Mouse (Mus musculus) hindbrain, embryonic 16.5 days (tissue): ENCODE data around the gene Irak3. TPM values are rescaled to one million over a fixed set of nuclear protein-coding genes. Genes with fewer than 3 reads are reported as not detected.
"Not testable (repeated sequence)": the region's sequence is repeated elsewhere in the genome, so short reads cannot be mapped to it uniquely, and the experiment has no call there.

Experiments used
- ATAC-seq: fragments of 200-750 bp; cut with Nextera tagmentation; 2 replicates; pipeline ENCODE4 v1.8.0; 2017; ENCODE audit warnings: moderate TSS enrichment, moderate library complexity
- H3K27ac ChIP-seq: fragments of 300-500 bp; sonication (generic); 2 replicates; pipeline ENCODE4 v1.5.1; 2014; ENCODE audit warnings: low read depth, mild to moderate bottlenecking, control low read depth, low read length, moderate library complexity
- H3K27me3 ChIP-seq: fragments of 300-500 bp; sonication (generic); replicated peaks from 2 replicates; pipeline ENCODE4 v1.6.1; 2014; ENCODE audit warnings: low read length; ENCODE audit not compliant: control insufficient read depth, insufficient read depth
- H3K36me3 ChIP-seq: fragments of 300-500 bp; sonication (generic); 2 replicates; pipeline ENCODE4 v1.6.1; 2014; ENCODE audit warnings: mild to moderate bottlenecking, low read length, moderate library complexity, mixed read lengths; ENCODE audit not compliant: control insufficient read depth, insufficient read depth
- H3K4me1 ChIP-seq: fragments of 300-500 bp; sonication (generic); 2 replicates; pipeline ENCODE4 v1.6.1; 2014; ENCODE audit warnings: low read depth, low read length; ENCODE audit not compliant: control insufficient read depth, insufficient read depth
- H3K4me2 ChIP-seq: fragments of 300-500 bp; sonication (generic); 2 replicates; pipeline ENCODE4 v1.6.1; 2014; ENCODE audit warnings: mild to moderate bottlenecking, low read length, control low read depth, moderate library complexity
- H3K4me3 ChIP-seq: fragments of 300-500 bp; sonication (generic); 2 replicates; pipeline ENCODE4 v1.5.1; 2014; ENCODE audit warnings: mild to moderate bottlenecking, low read length, control low read depth, moderate library complexity
- H3K9ac ChIP-seq: fragments of 300-500 bp; sonication (generic); 2 replicates; pipeline ENCODE4 v1.6.1; 2014; ENCODE audit warnings: low read depth, mild to moderate bottlenecking, control low read depth, low read length, moderate library complexity
- H3K9me3 ChIP-seq: fragments of 300-500 bp; sonication (generic); 2 replicates; pipeline ENCODE4 v1.6.1; 2014; ENCODE audit warnings: mild to moderate bottlenecking, low read length, moderate library complexity; ENCODE audit not compliant: control insufficient read depth
- WGBS: fragments of 180-500 bp; shearing (Covaris S2); extraction: QIAGEN DNeasy Blood & Tissue Kit; methylation state at CpG from one replicate; pipeline ENCODE4 v1.1.7; 2014; 5-methylcytosine and 5-hydroxymethylcytosine counted together
- polyA plus RNA-seq: library from polyadenylated mRNA; unstranded; fragments of >200 nt; fragmentation: Nextera tagmentation; extraction: Ambion mirVana; gene quantifications from 2 replicates; pipeline ENCODE4 v1.2.1, GENCODE M21; 2015

Irak3 gene
- polyA plus RNA-seq, 1 experiment from 2014 or later, result 0.55 TPM

DNA sequence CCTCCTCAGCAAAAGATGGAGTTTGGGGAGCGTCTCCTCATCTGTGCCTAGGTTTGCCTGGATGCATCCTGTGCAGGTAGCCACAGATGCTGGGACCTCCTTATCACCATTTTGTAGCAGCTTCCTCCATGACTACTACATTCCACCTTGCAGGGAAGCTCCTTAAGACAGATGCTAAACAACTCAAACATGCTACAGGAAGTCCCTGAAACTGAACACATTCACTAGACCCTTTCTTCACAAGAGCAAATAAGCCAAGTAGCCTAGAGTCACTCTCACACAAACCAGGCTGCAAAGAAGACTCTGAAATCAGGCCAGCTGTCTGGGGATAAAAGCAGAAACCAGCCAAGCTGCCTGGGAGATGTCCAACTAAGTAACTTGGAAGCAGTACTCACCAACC is 86.7 kb downstream of the Irak3 start:
- Histone ChIP-seq H3K9me3 (no peaks in the 10 kb centered on the region), H3K27ac (no peak overlapping the region), H3K36me3 (no peaks in the 10 kb centered on the region), H3K27me3 (no peaks in the 10 kb centered on the region), H3K4me1 (peaks cover 2% of the 10 kb centered on the region; the same call in 1 of the 2 replicates), H3K4me2 (no peak overlapping the region), H3K9ac (no peak overlapping the region), H3K4me3 (no peak overlapping the region)
- 100% methylated on average over 1 of the region's 1 CpGs for WGBS
- no peak for ATAC-seq

DNA sequence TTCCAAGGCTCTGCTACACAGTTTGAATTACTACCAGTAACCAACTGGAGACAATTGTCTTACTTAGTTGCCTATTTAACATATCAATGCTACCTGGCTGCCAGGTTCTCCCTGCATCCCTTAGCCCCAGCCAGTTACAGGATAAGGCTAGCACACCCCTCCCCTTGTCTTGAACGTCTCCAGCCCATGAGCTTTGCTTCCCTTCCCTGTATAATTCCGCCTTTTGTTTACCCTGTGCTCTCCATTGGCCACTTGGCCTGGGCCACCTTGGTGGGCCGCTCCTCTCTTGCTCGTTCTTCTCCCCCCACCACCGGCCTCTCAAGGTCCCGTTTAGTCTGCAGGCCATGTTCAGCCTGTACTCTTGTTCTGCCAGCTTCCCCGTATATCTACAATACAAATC is 87.4 kb downstream of the Irak3 start:
- peaks cover 2% of the 10 kb centered on the region; the same call in 1 of the 2 replicates for H3K4me1 ChIP-seq
- WGBS, result 41% methylated on average over 7 of the region's 7 CpGs
- no peaks in the 10 kb centered on the region for H3K27me3 ChIP-seq
- no peak overlapping the region for H3K27ac ChIP-seq
- H3K4me3 ChIP-seq, result no peak overlapping the region
- H3K9me3 ChIP-seq, result no peaks in the 10 kb centered on the region
- no peak overlapping the region for H3K4me2 ChIP-seq
- H3K36me3 ChIP-seq, result no peaks in the 10 kb centered on the region
- no peak overlapping the region for H3K9ac ChIP-seq
- no peak for ATAC-seq

DNA sequence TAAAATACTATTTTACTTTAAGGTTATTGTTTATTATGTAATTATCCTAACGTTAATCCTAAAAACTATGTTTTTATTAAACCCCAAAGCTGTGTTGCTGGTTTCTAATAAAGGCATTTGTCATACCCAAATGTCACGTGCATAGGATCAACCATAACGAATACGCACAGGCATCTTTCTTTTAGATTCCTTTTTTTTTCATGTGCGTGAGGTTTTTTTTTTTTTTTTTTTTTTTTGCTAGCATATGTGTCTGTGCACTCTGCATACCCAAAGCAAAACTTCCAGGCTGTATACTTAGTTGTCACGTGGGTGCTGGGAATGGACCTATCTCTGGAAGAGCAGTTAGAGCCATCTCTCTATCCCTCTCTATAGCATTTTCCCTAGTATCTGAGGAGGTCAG is 88.0 kb downstream of the Irak3 start:
- Histone ChIP-seq H3K9ac (no peak overlapping the region), H3K4me3 (no peak overlapping the region), H3K4me2 (no peak overlapping the region), H3K4me1 (peaks cover 2% of the 10 kb centered on the region; the same call in 1 of the 2 replicates), H3K27ac (no peak overlapping the region), H3K9me3 (no peaks in the 10 kb centered on the region), H3K27me3 (no peaks in the 10 kb centered on the region), H3K36me3 (no peaks in the 10 kb centered on the region)
- 74% methylated on average over 6 of the region's 6 CpGs for WGBS
- ATAC-seq, result no peak

DNA sequence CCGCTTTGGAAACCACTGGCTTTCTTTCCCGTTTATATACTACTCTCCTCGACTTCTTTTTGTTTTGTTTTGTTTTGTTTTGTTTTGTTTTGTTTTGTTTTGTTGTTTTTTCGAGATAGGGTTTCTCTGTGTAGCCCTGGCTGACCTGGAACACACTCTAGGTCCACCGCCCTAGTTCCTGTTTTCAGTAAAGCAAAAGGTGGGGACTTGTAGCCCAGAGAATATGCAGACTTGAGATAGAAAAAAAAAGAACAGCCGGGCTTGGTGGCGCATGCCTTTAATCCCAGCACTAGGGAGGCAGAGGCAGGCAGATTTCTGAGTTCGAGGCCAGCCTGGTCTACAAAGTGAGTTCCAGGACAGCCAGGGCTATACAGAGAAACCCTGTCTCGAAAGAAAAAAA is 88.4 kb downstream of the Irak3 start:
- H3K9me3 ChIP-seq, result not testable (repeated sequence)

DNA sequence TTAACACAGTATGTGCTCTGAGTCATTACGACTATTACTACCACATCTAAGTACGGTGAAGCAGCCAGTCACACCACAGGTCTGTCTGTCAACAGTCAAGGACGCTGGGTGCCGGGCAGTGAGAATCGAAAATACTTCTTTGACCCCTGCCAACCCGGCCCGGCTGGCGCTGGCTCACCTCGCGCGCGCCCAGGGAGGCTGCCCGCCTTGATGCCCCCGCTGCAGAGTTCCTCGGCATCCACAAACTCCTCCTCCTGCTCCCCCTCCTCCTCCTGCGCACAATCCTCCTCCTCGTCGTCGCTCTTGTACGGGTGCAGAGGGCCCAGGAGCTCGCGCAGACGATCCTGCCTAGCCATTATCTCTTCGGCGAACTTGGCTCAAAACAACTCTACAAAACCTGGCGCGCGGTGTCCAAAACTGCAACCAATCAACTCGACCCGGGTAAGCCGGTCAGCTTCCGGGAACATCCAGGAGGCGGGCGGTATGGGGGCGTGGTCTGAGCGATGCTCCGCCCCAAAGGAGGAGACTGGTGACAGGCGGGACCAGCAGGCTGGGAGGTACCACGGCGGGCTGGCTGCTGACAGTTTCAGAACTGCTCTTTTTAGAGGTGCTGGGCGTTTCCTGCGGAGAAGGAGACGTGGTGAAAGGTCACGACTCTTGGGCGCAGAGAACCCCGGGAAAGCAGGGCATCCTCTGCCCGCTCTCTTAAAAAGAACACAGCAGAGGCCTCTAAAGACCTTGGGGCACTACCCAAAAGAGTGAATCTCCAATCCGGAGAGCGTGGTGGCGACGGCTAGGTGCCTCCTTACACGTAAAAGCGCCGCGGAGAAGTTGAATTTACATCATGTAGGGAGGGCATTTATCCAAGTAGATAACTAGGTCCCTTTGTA is 89.2 kb downstream of the Irak3 start, which contains the start of gene Helb:
TSS of gene Helb (minus strand) at position 481 of the 890 bp plus-strand sequence.
- no peaks in the 10 kb centered on the region for H3K9me3 ChIP-seq
- H3K9ac ChIP-seq, result peak within 1 kb of the TSS; percentile 54
- no peaks in the 10 kb centered on the region for H3K27me3 ChIP-seq
- under 1% methylated on average over 54 of the region's 55 CpGs for WGBS
- H3K4me1 ChIP-seq, result peaks cover 2% of the 10 kb centered on the region; the same call in 1 of the 2 replicates
- no peak within 1 kb of the TSS for H3K27ac ChIP-seq
- no peaks in the 10 kb centered on the region for H3K36me3 ChIP-seq
- ATAC-seq, result peak; percentile 100
- peak within 1 kb of the TSS; percentile 70 for H3K4me3 ChIP-seq
- peak within 1 kb of the TSS; percentile 91 for H3K4me2 ChIP-seq

More for the DNA sequence above, 88.4 kb downstream of the Irak3 start:
- H3K4me1 ChIP-seq, ATAC-seq, H3K9ac ChIP-seq, H3K36me3 ChIP-seq, H3K27ac ChIP-seq, H3K27me3 ChIP-seq: not testable (repeated sequence)
- Histone ChIP-seq H3K4me3 (peak overlapping the region; percentile 70), H3K4me2 (peak overlapping the region; percentile 91)
- 69% methylated on average over 9 of the region's 9 CpGs for WGBS

DNA sequence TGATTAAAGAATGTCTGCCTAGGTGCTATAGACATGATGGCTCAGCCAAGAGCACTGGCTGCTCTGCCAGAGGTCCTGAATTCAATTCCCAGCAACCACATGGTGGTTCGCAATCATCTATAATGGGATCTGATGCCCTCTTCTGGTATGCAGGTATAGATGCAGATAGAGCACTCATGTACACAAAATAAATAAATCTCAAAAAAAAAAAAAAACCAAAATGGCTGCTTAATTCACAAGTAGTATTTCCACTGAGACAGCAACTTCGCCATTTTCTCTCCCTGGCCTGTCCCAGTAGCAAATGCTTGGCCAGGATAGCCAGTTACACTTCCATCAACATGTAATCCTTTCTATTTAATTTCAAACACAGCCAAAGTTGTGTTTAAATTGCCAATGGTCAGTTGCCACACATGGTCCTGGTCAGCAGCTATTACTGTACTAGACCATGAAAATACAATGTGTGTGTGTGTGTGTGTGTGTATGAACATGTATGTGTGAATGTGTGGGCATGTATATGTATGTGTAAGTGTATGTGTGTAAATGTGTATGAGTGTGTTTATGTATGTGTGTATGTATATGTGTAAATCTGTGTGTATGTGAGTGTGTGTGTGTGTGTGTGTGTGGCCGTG is 90.1 kb downstream of the Irak3 start:
- Histone ChIP-seq H3K27me3 (no peaks in the 10 kb centered on the region), H3K4me2 (peak overlapping the region; percentile 91), H3K9ac (no peak overlapping the region), H3K27ac (no peak overlapping the region), H3K36me3 (no peaks in the 10 kb centered on the region), H3K4me1 (peaks cover 2% of the 10 kb centered on the region; the same call in 1 of the 2 replicates), H3K4me3 (peak overlapping the region; percentile 70), H3K9me3 (no peaks in the 10 kb centered on the region)
- 76% methylated on average over 3 of the region's 3 CpGs for WGBS
- ATAC-seq, result no peak

DNA sequence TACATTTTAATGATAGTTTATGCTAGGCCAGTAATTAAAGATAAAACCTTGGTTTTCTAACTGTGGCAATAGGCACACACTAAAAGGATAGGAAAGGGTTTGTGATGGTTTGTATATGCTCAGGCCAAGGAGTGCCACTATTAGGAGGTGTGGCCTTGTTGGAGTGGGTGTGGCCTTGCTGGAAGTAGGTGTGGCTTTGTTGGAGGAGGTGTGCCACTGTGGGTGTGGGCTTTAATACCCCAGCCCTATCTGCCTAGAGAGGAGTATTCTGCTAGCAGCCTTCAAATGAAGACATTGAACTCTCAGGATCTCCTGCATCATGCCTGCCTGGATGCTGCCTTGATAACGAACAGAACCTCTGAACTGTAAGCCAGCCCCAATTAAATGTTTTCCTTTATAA is 101.1 kb downstream of the Irak3 start:
- H3K4me2 ChIP-seq, result no peak overlapping the region
- H3K4me1 ChIP-seq, result no peaks in the 10 kb centered on the region
- H3K4me3 ChIP-seq, result no peak overlapping the region
- ATAC-seq, result no peak
- H3K9ac ChIP-seq, result no peak overlapping the region
- WGBS, result 94% methylated on average over 1 of the region's 1 CpGs
- H3K27me3 ChIP-seq, result no peaks in the 10 kb centered on the region
- no peaks in the 10 kb centered on the region for H3K36me3 ChIP-seq
- H3K9me3 ChIP-seq, result no peaks in the 10 kb centered on the region
- no peak overlapping the region for H3K27ac ChIP-seq

DNA sequence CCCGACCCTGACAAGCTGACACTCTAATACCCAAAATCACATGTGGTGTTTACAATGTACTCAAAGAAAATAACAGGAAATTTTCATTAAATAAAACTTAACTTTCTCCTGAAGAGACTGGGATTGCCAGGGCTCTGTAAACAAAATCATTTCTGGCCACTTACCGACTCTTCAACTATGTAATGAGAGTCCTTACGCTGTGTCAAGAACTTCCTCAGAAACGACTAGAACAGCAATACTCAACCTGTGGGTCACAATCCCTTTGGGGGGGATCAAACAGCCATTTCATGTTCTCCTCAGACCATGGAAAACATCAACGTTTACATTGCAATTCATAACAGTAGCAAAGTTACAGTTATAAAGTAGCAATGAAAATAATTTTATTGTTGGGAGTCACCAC is 104.4 kb downstream of the Irak3 start:
- Histone ChIP-seq H3K4me2 (no peak overlapping the region), H3K4me1 (no peaks in the 10 kb centered on the region), H3K9me3 (no peaks in the 10 kb centered on the region), H3K4me3 (no peak overlapping the region), H3K27me3 (no peaks in the 10 kb centered on the region), H3K9ac (no peak overlapping the region), H3K27ac (no peak overlapping the region), H3K36me3 (peaks cover 7% of the 10 kb centered on the region; the same call in 1 of the 2 replicates)
- 89% methylated on average over 5 of the region's 5 CpGs for WGBS
- ATAC-seq, result no peak

DNA sequence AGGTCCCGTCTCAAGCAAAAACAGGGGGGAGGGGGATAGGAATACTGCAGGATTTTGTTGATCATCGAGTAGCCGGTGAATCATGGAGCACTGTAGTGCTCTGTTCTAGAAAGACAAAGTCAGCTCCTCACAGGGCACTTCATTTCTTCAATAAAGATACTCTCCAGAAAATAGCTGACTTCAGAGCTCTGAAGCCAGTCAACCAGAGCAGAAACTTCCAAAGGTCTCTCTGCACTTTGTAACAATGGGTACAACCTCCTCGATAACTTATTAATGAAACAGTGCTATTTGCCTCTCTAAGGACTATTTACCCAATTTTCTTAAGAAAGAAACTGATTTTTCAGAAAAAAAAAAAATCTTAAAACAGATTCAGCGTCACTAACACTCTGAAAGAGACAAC is 106.2 kb downstream of the Irak3 start:
- WGBS, result 97% methylated on average over 5 of the region's 5 CpGs
- Histone ChIP-seq H3K4me1 (no peaks in the 10 kb centered on the region), H3K27me3 (no peaks in the 10 kb centered on the region), H3K4me2 (no peak overlapping the region), H3K4me3 (no peak overlapping the region), H3K36me3 (peaks cover 7% of the 10 kb centered on the region; the same call in 1 of the 2 replicates), H3K27ac (no peak overlapping the region), H3K9ac (no peak overlapping the region), H3K9me3 (no peaks in the 10 kb centered on the region)
- no peak for ATAC-seq
